Mouse (Mus musculus): Measurements from ENCODE around the gene Mroh2a.

DNA sequence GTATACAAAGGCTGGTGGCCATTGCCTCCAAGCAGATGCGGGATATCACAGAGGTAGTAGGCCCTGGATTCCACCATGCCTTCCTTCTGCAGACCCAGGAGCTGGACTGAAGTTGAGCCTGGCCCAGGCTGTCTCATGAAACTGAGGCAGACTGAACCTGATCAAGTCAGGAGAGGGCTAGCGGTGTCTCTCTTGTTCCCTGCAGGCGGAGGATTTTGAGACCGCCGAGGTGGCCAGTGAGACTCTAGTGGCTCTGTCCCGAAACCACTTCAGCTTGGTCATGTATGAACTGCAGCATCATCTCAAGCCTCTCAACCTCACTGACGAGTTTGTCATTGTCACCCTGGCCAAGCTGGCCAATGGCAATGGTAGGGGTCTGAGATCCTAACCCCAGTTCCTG is 3.6 kb downstream of the Mroh2a start:
- no peak for TF ChIP-seq POLR2A (IDR thresholded peaks at IDR 0.05; ENCODE audit: extremely low read depth, insufficient read depth, low read length)
- TF ChIP-seq CTCF (IDR thresholded peaks at IDR 0.05; ENCODE audit: low read depth, low read length) = no peak

Data from liver, adult 2 months (tissue).